Mouse (Mus musculus) adrenal gland, adult 2 months (tissue): Measurements from ENCODE around the gene Serpina11. TPM values are rescaled to one million over a fixed set of nuclear protein-coding genes. Genes with fewer than 3 reads are reported as not detected.
A peak's percentile ranks its signal among the peaks of the same experiment; 100 is the strongest.
"Not testable (repeated sequence)": the region's sequence is repeated elsewhere in the genome, so short reads cannot be mapped to it uniquely, and the experiment has no call there.

ENCODE experiments used
- DNase-seq: peaks from one replicate; pipeline ENCODE4 v3.0.0; 2021
- polyA plus RNA-seq: library from polyadenylated mRNA; depleted of rRNA; stranded (reverse); fragments of >200 nt; gene quantifications from 2 replicates; pipeline ENCODE4 v1.2.3, GENCODE M21; 2012; rRNA removed
- total RNA-seq, 2 experiments: library from RNA; stranded (reverse); gene quantifications; 2 replicates each; pipeline ENCODE4 v1.2.3; 2021

The Serpina11 gene
- total and polyA plus RNA-seq, 3 experiments, result 0.07 to 0.63 TPM; not detected in 1

GRCm38 (mm10) chr12:103971080-103971479, 18.7 kb downstream of the Serpina11 start:
- no peak for DNase-seq

- no peak for DNase-seq
These were observed 20.1 kb downstream of the Serpina11 start for GRCm38 (mm10) chr12:103969577-103970116.

GRCm38 (mm10) chr12:103966761-103967160, 23.0 kb downstream of the Serpina11 start:
- DNase-seq, result no peak

GRCm38 (mm10) chr12:103963288-103963687, 26.5 kb downstream of the Serpina11 start:
- peak; percentile 79 for DNase-seq

GRCm38 (mm10) chr12:103962860-103963259, 26.9 kb downstream of the Serpina11 start:
- no peak for DNase-seq

GRCm38 (mm10) chr12:103962337-103962736, 27.4 kb downstream of the Serpina11 start:
- DNase-seq, result no peak

GRCm38 (mm10) chr12:103961716-103962115, 28.0 kb downstream of the Serpina11 start:
- no peak for DNase-seq

- DNase-seq, result no peak
These were observed 31.0 kb downstream of the Serpina11 start, which contains the start of gene Serpina1e for GRCm38 (mm10) chr12:103958798-103959197. Gene Serpina1e, minus strand, starts transcription at chr12:103958975.

- not testable (repeated sequence) for DNase-seq
These were observed 33.2 kb downstream of the Serpina11 start for GRCm38 (mm10) chr12:103956555-103956954.

GRCm38 (mm10) chr12:103952972-103953371, 36.8 kb downstream of the Serpina11 start:
- DNase-seq, result not testable (repeated sequence)

GRCm38 (mm10) chr12:103946243-103946642, 43.5 kb downstream of the Serpina11 start:
- no peak for DNase-seq

Other genes starting within 250 kb of the Serpina11 start
- gene Serpina1d, start 216.4 kb downstream of the Serpina11 start, total RNA-seq, result 10 to 100 TPM in 1 of 2 experiments, under 1 TPM in 1; 0.28 to 12.3 TPM
- gene Serpina1d, start 216.4 kb downstream of the Serpina11 start, polyA plus RNA-seq, result 1.8 TPM in 1 of 2 replicates, not detected in the other
- 10 to 100 TPM in 1 of 2 experiments, 1 to 10 TPM in 1; 1.3 to 29.8 TPM for gene Serpina1b, start 159.6 kb downstream of the Serpina11 start, total RNA-seq
- gene Serpina1b, start 159.6 kb downstream of the Serpina11 start, polyA plus RNA-seq, result 1.9 and 6.7 TPM in 2 replicates
- gene Serpina1a, start 126.4 kb downstream of the Serpina11 start, total RNA-seq, result 1 to 10 TPM; 1.8 to 9.7 TPM
- gene Serpina1a, start 126.4 kb downstream of the Serpina11 start, polyA plus RNA-seq, result 1.8 and 5.5 TPM in 2 replicates
- gene Serpina1c, start 85.1 kb downstream of the Serpina11 start, total RNA-seq, result 10 to 100 TPM in 1 of 2 experiments, under 1 TPM in 1; 0.38 to 20.9 TPM
- gene Serpina1c, start 85.1 kb downstream of the Serpina11 start, polyA plus RNA-seq, result 0.93 and 3.8 TPM in 2 replicates
- 10 to 100 TPM in 1 of 2 experiments, 1 to 10 TPM in 1; 1.9 to 15.5 TPM for gene Serpina1e, start 31.0 kb downstream of the Serpina11 start, total RNA-seq
- 0.15 and 1.0 TPM in 2 replicates for gene Serpina1e, start 31.0 kb downstream of the Serpina11 start, polyA plus RNA-seq
- not detected for gene Serpina9, start 23.8 kb upstream of the Serpina11 start, total RNA-seq
- gene Serpina9, start 23.8 kb upstream of the Serpina11 start, polyA plus RNA-seq, result not detected in 2 replicates
- gene Serpina12, start 54.5 kb upstream of the Serpina11 start, total RNA-seq, result under 1 TPM; 0.21 to 0.66 TPM
- 0.03 TPM in 1 of 2 replicates, not detected in the other for gene Serpina12, start 54.5 kb upstream of the Serpina11 start, polyA plus RNA-seq
- gene Serpina5, start 111.2 kb upstream of the Serpina11 start, total RNA-seq, result under 1 TPM in 1 of 2 experiments, not detected in 1; 0.75 TPM
- gene Serpina5, start 111.2 kb upstream of the Serpina11 start, polyA plus RNA-seq, result not detected in 2 replicates
- not detected for gene Serpina3a, start 122.8 kb upstream of the Serpina11 start, total RNA-seq
- not detected in 2 replicates for gene Serpina3a, start 122.8 kb upstream of the Serpina11 start, polyA plus RNA-seq
- 1 to 10 TPM in 1 of 2 experiments, not detected in 1; 1.7 TPM for gene Serpina3b, start 138.0 kb upstream of the Serpina11 start, total RNA-seq
- gene Serpina3b, start 138.0 kb upstream of the Serpina11 start, polyA plus RNA-seq, result 0.35 TPM in 1 of 2 replicates, not detected in the other
- 10 to 100 TPM; 20.6 to 23.9 TPM for gene Serpina3c, start 163.9 kb upstream of the Serpina11 start, total RNA-seq
- 8.6 and 9.8 TPM in 2 replicates for gene Serpina3c, start 163.9 kb upstream of the Serpina11 start, polyA plus RNA-seq
- gene Serpina3f, start 224.6 kb upstream of the Serpina11 start, total RNA-seq, result under 1 TPM; 0.24 to 0.29 TPM
- 0.04 and 0.10 TPM in 2 replicates for gene Serpina3f, start 224.6 kb upstream of the Serpina11 start, polyA plus RNA-seq
- 1 to 10 TPM; 3.4 to 4.1 TPM for gene Serpina3g, start 246.3 kb upstream of the Serpina11 start, total RNA-seq
- gene Serpina3g, start 246.3 kb upstream of the Serpina11 start, polyA plus RNA-seq, result 5.4 and 11.3 TPM in 2 replicates